Mouse (Mus musculus): ENCODE measurements at regions not wholly inside any gene's neighbourhood (a gene's known extent, or its start where the extent isn't known, plus 50 kb on each side); places are given as distances from the start of the nearest gene placed in this dataset.

DNA sequence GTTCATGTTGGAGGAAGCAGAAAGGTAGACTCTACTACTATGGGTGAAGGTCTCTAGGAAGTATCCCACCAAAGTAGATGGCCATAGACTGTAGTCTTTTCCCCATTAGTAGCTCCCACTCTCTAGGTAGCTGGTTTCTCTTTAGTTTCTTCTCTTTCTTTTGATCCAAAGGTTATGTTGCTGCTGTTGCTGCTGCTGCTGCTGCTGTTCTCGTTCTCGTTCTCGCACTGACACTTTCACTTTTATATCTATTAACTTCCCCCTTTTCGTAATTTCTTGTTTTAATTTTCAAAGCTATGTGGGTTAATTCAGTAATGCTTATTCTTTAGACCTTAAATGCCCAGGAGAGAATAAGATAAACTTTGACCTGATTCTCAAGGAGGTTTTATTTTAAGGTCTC is 58.3 kb downstream of the Tmem100 start:
- no peak for ATAC-seq

DNA sequence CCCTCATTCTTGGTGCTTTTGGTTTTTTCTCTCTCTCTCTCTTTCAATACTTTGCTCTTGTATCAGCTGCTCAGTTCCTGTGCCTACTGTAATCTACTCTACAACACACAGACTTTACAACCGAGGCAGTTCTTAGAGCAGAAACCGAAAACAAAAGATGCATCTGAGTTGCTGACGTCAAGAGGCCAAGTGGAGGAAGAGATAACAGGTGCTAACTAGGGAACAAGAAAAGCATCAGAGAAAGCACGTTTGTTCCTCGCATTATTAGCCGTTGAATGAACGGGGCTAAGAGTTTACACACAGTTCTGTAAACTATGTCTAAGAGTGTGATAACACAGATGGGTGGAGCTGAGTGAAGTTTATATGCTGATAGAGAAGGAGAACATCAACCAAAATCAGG is 63.9 kb downstream of the Tmem100 start:
- peak; percentile 71 for ATAC-seq

DNA sequence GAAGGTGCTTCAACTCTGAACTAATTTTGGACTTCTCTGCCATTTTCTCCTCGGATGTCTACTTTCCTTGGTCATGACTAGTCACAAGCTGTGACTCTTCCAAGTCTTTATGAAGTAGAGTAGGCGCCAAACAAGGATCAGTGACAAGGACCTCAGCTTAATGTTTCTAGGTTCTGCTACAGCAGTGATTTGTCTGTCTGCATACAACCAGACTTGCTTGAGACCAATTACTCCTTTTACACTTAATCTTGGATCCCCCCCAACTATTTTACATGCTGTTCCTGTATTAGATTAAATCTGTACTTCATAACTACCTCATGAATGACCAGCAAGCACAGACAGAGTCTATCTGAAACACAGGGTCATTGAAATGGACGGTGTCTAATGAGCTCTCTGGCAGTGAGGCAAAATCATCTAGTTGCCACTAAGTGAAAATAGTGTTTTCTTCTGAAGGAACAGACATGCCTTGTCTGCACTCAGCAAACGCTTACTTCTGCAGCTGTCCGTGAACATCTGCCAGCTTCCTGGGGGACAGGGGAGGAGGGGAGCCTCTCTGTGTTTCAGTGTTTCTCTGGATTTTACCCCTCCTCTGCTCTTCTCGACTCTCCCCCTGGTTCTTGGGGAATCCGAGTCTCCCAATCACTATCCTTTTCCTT is 64.7 kb downstream of the Tmem100 start:
- no peak for ATAC-seq

DNA sequence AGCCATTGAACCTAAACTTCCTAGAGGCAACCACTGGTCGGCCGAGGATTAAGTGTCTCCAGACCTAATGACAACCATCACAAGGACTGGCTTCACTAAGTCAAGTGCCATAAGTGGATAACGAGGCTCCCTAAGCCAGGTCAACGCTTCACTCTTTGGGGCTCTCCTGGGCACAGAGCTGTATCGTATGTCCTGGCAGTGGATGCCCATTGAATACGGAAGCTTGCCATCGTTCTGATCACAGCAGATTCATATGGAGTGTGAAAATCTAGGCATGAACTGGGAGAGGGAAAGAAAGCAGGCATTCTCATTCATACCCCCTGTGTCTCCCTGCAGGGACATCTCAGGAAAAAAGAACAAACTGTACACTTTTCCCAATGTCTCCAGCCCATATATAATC is 68.3 kb downstream of the Tmem100 start:
- ATAC-seq: no peak

DNA sequence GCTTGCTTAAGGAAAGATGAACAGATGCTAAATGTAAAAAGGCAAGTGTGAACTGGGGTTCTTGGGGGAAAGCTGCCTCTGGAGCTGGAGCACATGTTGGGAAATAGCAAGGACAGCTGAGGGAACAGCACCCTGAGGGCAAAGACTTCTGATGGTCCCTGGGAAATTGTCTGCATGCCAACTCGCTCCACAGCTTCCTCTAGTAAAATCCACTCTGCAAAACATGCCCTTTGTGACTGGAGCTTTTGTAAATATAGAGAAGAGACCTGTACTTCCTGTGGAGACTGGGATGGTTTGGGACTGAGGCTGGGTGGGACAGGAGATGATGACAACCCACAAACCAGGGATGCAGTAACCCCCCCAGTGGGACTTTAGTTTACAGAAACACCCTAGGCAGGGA is 69.0 kb downstream of the Tmem100 start:
- ATAC-seq: no peak

DNA sequence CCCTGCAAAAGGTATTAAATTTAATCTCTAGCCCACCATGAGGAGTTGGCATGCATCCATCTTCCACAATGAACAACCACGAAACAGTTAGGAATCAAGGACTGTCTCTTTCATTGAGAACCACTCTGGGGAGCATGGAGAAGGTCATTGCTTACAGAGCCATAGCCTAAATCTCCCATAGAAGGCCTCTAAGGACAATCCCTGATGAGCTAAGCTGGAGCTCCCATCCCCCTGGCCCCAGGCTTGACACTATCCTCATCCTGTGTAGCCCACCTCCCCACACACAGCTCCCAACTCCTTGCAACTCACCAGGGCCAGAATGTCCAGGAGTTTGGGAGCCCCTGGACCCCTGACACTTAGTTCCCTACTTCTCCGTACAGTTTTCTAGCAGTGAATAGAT is 70.0 kb downstream of the Tmem100 start:
- ATAC-seq: no peak

DNA sequence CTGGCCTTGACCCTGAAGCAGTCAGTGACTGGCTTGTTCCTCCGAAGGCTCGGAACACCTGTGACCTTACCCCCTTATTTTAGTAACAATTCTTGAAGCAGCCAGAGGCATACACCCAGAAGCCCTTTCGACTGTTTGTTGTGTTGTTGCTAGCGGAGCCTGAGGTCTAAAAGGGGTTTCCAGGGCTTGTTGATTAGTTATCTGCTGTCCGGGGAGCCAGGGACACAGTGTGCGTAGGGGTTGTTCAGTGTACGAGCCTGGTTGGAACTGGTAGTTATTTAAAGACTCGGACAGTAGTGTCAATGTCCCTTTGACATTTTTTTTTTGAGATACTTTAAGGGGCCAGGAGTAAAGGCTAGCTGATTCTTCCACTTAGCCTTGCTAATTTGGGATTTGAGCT is 71.1 kb downstream of the Tmem100 start:
- no peak for ATAC-seq

DNA sequence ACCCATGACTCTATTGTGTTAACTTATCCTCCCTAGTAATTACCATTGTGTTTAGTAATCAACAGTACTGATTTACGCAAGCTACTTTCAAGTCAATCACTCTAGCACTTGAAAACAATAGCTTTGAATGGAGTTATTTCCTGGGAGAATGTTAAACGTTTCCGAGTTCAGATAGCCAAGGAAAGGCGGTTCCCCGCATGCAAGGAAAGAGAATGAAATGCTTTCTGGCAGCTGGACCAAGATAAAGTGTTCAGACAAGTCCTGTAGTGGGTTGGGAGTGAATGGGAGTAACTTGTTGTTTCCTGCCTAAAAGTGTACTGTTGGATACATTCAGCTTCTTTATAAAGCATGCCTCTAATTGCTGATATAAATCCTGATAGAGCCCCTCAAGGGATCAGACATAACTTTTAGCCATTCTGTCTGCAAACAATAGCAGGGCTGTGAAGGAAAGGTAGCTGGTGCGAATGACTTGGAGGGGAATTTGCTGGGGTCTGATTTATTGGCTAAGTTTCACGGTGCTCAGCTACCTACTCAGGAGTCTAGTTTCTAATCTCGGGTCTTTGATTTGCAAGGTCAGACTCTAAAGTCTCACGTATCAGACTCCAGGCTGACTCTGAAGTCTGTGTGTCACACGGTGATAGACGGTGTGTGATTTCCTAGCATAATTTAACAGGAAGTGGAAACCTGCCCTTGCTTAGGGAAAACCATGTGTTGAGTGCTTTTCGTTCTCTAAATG is 76.1 kb downstream of the Tmem100 start:
- ATAC-seq: no peak

DNA sequence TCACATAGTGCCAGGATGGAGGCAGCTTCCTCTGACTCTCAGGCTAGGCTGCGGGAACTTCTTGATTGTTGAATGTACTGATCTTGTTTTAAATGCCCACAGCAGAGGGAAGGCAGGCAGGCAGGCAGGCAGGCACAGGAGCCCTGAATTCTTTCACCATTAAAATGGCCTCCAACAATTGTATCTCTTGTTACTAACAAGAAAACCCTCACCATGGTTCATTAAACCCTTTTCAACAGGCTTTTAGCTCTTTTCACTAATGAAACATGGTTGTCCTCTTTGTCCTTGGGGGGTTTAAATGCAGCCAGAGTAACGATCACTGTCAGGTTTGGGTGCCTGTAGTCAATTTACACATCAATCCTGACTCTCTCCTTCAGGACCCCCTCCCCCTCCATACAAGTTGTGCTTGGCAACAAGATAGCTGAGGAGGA is 77.8 kb upstream of the Gm45716 start:
- ATAC-seq: no peak

DNA sequence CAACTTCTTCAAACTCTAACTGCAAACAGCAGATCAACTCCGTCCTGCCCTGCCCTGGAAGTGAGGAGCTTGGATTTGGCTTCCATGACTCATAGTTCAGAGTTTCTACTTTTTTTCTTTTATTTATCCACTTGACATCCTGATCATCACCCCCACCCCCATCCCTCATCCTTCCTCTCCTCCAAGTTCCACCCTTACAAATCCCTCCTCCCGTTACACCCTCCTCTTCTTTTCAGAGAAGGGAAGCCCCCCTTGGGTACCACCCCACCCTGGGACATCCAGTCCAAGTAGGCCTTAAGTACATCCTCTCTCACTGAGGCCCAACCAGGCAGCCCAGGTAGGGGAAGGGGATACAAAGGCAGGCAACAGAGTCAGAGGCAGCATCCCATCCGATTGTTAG is 77.3 kb upstream of the Gm45716 start:
- no peak for ATAC-seq

DNA sequence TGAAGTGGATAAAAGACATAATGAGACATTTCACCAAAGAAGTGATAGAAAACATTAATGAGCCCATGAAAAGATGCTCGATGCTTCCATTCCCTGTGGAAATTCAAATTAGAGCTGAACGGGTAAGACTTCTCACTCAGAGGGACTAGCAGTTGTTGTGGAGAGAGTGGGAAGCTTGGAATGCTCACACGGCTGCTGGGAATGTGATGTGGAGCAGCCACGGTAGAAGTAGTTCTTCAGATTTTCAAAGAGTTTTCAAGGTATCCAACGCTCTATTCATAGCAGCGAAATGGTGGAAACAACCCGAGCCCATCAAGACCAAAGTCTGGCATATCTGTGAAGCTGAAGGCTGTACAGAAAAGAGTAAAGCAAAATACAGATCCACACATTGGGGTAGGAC is 75.3 kb upstream of the Gm45716 start:
- no peak for ATAC-seq

DNA sequence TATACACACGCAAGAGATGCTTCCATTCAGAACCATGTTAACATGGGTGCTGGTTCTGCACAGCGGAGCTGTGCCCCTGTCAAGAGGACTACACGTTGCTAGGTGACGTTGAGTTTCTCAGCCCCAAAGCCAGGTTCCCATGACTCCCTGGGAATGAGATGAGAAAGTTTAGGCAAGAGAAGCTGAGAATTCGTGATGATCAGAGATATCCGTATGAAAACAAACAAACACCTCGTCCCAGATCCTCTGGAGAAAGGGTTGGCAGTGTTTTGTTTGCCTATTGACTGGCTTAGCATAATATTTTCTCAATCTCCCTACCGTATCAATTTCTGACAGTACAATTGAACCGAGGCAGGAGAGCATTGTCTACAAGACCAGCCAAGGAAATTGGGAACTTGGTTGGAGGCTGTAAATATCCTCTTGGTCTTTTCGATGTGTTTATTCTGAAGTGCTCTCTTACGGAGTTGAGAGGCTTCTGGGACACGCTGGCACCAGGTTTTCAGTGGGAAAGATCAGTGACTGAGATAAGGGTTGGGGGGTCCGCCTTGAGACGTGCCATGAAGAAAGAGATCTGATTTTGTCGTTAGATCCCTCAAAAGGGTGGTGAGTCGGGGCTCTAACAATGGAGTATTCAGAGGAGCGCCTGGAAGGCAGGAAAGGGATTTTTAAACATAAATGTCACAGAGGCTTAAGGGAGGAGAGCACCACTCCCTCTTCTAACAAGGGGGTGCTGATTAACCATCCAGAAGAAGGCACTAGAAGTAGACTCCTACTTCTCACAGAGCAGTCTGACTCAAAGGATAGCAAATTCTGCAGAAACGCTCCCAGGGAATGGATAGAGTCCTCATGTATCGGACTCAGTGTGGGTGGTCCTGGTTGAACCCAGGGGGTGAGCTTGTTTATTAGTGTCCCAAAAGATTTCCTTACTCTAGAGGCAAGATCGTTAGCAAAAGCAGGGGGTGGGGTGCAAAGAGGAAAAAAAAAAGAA is 70.5 kb upstream of the Gm45716 start:
- ATAC-seq: no peak

DNA sequence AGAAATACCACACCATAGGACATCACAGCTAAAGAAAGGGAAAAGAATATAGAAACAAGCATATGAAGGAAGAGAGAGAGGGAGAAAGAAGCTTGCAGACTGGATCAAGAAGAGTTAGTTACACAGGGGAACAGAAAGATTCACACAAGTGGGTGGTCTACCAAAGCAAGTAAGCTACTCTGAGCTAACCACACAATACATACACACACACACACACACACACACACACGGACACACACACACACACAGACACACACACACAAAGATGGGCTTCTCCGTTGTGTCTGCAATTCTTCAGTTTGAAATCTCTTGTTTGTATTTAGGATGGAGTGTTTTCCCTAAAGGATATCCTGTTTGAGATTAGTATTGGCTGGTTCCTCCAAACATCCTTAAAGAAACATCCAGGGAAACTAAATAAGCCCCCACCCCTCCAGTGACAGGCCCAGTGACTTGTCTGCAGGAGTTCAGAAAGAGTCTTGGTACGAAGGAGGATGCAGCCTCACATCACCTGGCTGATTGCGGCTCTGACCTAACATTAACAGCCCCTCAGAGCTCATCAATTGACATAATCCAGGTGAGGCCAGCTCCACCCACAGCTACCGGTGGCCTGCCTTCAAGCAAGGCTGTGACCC is 69.7 kb upstream of the Gm45716 start:
- ATAC-seq: no peak

DNA sequence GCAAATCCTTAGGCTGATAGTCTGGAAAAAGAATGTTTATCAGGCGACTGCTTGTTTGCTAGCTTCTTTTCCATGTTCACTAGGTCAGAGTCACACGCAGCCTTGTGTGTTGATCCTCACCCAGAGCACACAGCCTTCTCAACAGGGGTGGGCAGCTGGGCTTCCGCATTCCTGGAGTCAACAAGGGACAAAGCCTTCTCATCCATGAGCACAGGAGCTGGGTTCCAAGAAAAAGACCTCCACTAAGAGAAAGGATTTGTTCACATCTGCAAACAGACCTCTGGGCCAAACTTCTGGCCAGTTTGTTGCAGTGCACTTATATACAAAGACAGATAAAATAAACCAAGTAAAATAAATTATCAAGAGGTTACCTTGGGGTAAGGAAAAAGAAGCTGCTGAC is 65.6 kb upstream of the Gm45716 start:
- ATAC-seq: no peak

DNA sequence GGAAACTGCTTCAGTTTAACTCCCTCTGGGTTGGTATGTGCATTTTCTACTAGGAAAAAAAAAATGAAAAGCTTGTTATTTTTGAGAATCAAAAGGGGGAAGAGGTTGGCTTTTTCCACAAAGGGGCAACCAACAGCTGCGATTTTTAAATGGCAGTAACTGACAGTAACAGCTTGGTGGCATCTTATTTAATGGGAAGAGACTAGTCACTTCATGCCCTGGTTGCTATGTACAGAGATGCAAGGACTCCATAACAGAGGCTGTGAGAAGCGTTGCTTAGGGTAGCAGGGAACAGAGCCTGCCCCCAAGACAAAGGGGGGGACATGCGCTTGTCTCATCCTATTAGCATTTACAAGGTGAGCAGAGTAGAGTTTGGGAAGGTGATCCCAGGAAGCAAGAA is 64.8 kb upstream of the Gm45716 start:
- no peak for ATAC-seq

DNA sequence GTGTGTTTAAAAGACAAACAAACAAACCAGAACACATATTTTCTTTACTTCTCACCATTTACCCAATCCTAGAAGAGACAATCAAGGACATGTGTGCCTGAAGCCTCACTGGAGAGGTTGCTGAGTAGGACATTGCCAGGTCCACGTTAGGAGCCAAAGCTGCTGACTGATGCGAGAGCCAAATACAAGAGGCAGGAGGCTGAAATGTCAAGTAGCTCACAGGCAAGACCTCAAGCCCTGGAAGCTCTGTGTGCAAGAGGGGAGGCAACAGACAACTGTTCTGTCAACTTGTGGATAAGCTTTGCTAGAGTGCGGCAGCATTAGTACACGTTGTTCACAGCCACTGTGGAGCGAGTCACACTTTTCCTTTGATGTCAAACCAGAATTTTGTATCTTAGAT is 63.6 kb upstream of the Gm45716 start:
- ATAC-seq: no peak

DNA sequence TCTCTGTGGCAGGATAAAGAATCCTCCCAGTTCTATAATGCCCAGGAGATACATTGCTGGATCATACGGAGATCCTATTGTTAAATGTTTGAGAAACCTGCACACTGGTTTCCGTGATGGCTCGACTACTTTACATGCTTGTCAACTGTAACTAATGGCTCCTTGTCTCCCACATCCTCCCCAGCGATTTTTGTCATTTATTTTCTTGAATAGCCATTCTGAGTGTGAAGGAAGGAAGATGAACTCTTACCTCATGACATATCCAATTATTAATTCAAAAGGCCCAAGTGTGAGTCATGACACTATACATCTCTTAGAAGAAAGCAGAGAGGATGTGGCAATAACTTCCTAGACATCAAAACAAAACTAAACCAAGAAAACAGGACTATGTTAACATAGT is 61.2 kb upstream of the Gm45716 start:
- ATAC-seq: no peak

DNA sequence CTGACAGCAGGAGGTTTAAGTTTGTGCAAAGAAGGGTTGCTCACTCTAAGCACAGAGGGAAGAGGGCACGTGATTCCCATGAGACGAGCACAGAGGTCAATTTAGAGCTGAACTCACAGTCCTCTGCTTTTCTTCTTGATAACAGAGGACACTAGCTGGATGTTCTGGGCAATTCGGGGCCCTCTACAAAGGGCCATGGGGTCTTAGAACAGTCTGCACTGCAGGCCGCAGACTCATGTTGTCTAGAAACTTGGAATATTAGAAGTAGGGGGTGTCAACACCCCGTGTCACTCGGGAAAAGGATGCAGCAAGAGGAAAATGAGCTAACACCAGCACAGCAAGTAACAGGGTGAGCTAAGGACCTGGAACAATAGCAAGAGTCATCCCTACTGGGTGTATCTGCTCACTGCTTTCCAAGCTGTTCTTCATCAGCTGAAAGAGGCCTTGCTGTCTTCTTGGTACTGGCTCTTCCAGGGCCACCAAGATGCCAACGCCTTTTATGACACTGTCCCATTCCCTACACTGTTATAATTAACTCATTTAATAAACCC is 58.5 kb upstream of the Gm45716 start:
- no peak for ATAC-seq

DNA sequence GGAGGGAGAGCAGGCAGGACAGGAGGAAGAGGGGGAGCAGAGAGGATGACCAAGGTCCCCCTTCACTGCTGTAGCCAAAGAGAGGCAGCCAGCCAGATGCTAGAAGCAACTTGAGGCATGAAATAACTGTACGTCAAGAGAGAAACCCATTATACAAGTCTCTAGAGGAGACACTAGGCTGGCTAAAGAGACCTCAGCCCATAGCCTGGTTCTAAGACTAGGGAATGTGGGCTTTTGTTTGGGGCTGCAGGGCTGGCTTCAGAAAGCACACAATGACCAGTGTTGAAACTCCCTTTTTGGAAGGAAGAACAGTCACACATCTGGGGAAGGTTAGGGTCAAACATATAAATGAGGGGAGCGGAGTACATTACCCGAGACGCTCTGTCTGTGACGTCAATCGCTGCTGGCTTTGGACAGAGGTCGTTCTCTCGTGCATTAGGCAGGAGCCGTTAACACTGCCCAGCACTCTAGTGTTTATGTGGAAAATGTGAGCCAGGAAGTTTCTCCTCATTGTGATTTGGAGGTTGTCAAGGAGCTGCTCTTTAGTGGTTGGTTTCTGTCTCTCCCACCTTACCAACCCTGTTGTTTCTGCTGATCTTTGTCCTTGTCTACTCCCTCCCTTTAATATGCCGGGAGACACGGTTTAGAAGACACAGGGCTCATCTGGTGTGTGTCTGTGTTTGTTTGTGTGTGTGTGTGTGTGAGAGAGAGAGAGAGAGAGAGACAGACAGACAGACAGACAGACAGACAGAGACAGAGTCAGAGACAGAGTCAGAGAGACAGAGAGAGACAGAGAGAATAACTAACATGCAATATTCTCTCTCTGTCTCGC is 57.5 kb upstream of the Gm45716 start:
- no peak for ATAC-seq

DNA sequence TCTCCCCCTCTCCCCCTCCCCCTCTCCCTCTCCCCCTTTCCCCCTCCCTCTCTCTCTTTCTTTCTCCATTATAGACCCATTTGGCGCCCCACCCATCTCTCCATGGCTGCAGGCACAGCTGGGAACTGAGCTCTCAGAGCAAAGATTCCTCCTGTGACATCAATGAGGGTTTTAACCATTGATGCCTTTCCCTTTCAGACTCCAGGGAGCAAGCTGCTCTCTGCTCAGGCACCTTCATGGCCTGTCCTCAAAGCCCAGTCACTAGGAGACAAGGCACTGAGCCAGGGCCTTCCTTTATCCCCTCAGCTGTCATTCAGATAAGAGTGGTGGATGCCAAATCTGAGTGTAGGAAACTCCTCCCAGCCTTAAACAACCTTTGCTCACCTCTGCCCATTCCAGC is 56.8 kb upstream of the Gm45716 start:
- ATAC-seq: no peak

DNA sequence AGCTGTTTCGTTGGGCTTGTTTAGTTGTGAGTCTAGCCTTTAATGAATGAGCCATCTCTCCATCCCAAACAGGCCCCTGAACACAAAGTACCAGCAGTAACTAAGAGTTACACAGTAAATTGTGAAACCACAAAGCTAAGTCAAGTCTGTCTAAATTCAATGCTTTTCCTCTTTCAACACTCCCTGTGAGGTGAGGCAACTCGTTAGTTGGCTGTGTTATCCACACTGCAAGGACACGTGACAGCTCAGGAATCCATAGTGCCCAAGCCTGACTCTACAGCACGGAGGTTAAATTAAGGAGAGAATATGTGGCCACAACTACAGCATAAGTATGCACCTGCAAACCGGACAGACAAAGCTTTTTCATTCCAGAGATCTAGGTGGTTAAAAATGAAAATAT is 54.9 kb upstream of the Gm45716 start:
- ATAC-seq: no peak

DNA sequence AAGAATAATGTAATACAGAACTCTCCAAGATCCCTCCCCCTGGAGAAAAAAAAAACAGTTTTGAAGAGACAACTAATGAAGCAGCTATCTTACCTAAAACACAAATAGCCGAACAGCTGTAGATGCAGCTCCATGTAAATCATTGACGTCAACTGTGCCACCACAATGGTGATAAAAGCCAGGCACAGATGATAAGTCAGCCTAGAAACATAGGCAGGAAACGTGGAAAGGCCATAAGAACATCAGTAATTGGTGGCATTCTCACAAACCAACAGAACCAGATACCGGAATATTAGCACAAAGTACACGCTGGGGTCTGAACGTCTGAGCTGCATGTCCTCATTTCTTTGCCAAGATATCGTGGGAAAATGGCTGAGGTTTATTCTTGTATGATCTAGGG is 51.2 kb upstream of the Gm45716 start:
- ATAC-seq: no peak

Measured in inflammation-experienced regulatory T-cells, adult 6 months (primary cell).